Mouse (Mus musculus): ENCODE data around the gene Wdr76.
A peak's percentile ranks its signal among the peaks of the same experiment; 100 is the strongest.

DNA sequence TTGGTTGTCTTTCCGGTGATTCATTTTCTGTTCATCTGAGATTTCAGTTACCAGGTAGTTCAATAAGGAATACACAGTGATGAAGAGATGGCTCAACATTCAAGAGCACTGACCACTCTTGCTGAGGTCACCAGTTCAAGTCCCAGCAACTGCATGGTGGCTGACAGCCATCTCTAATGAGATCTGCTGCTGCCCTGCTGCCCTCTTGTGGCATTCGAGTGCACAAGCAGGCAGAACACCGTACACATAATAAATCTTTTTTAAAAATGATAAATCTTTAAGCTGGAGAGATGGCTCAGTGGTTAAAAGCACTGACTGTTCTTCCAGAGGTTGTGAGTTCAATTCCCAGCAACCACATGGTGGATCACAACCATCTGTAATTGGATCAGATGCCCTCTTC lies 26.0 kb upstream of the Wdr76 start:
- TF ChIP-seq CTCF (IDR thresholded peaks at IDR 0.05; ENCODE audit: extremely low read depth, insufficient read depth, low read length) (peak; percentile 39), POLR2A (IDR thresholded peaks at IDR 0.05; ENCODE audit: extremely low read depth, insufficient read depth, low read length) (no peak)
